Mouse (Mus musculus): ENCODE measurements around the gene Tcte3. TPM values are rescaled to one million over a fixed set of nuclear protein-coding genes. Genes with fewer than 3 reads are reported as not detected.
"Not testable (repeated sequence)": the region's sequence is repeated elsewhere in the genome, so short reads cannot be mapped to it uniquely, and the experiment has no call there.

The Tcte3 gene
- total RNA-seq, 1 experiment from 2014 or later, result not detected

DNA sequence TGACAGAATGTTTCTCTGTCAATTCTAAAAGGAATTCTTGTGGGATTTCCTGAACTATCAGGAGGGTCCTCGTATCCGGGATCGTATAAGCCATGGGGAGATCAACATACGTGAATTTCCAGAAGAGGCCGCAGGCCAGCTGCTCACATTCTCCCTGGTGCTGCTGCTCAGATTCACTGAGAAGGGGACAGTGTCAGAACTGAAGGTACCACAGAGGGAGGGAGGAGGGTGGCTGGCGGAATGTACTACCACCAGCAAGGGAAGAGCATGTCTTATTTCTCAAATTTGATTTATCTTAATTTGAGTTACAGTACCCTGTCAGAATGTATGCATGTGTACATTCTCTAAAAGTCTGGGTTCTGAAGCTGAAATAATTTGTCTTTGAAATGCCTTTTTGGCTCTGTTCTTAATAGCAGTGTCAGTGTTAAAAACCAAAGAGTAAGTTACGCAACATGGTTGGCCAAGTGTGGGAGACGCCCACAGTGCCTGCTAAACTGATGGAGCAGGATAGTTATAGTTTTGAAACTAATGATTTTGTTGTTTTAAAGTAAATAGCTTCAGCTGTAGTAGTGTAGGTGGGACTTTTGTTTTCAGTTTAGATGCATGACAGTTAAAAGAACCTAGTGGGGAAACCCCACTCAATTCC lies 12.0 kb upstream of the Tcte3 start:
- ATAC-seq (replicated peaks in 1 of 2; ENCODE audit: insufficient read depth in 1 of 2, low FRiP score in 2 of 2, low TSS enrichment in 1 of 2, low read depth in 1 of 2, poor library complexity in 2 of 2, severe bottlenecking in 2 of 2), result peak in 1 of 2 experiments; percentile 33; a peak in 1 of 4 replicates

GRCm38 (mm10) chr17:15052766-15053165 lies 11.5 kb upstream of the Tcte3 start:
- ATAC-seq (replicated peaks in 1 of 2; ENCODE audit: insufficient read depth in 1 of 2, low FRiP score in 2 of 2, low TSS enrichment in 1 of 2, low read depth in 1 of 2, poor library complexity in 2 of 2, severe bottlenecking in 2 of 2), result peak; percentile 81 to 83

- not testable (repeated sequence) for ATAC-seq (replicated peaks in 1 of 2; ENCODE audit: insufficient read depth in 1 of 2, low FRiP score in 2 of 2, low TSS enrichment in 1 of 2, low read depth in 1 of 2, poor library complexity in 2 of 2, severe bottlenecking in 2 of 2)
These were observed 9.1 kb upstream of the Tcte3 start for GRCm38 (mm10) chr17:15050338-15050737.

- peak; percentile 73 to 74 for ATAC-seq (replicated peaks in 1 of 2; ENCODE audit: insufficient read depth in 1 of 2, low FRiP score in 2 of 2, low TSS enrichment in 1 of 2, low read depth in 1 of 2, poor library complexity in 2 of 2, severe bottlenecking in 2 of 2)
These were observed 833 bp downstream of the Tcte3 start for GRCm38 (mm10) chr17:15040455-15040854.

DNA sequence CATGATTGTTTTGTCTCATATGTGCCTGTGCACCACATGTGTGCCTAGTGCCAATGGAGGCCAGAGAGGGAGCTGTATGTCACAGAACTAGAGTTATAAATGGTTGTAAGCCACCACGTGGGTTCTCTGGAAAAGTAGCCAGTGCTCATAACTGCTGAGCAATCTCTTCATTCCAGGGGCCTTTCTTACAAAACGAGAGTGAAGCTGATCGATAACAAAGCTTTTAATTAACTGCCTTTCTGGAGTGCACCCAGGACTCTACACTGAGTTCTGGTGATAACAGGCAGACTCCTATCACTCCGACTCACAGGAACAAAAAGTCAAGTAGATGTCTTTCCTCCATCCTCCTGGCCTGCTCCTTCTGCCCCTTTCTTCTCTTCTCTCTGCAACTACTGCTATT lies 9.9 kb downstream of the Tcte3 start:
- ATAC-seq (replicated peaks in 1 of 2; ENCODE audit: insufficient read depth in 1 of 2, low FRiP score in 2 of 2, low TSS enrichment in 1 of 2, low read depth in 1 of 2, poor library complexity in 2 of 2, severe bottlenecking in 2 of 2), result peak in 1 of 2 experiments; percentile 50; a peak in 1 of 4 replicates

GRCm38 (mm10) chr17:15025513-15025912 lies 15.8 kb downstream of the Tcte3 start:
- not testable (repeated sequence) for ATAC-seq (replicated peaks in 1 of 2; ENCODE audit: insufficient read depth in 1 of 2, low FRiP score in 2 of 2, low TSS enrichment in 1 of 2, low read depth in 1 of 2, poor library complexity in 2 of 2, severe bottlenecking in 2 of 2)

DNA sequence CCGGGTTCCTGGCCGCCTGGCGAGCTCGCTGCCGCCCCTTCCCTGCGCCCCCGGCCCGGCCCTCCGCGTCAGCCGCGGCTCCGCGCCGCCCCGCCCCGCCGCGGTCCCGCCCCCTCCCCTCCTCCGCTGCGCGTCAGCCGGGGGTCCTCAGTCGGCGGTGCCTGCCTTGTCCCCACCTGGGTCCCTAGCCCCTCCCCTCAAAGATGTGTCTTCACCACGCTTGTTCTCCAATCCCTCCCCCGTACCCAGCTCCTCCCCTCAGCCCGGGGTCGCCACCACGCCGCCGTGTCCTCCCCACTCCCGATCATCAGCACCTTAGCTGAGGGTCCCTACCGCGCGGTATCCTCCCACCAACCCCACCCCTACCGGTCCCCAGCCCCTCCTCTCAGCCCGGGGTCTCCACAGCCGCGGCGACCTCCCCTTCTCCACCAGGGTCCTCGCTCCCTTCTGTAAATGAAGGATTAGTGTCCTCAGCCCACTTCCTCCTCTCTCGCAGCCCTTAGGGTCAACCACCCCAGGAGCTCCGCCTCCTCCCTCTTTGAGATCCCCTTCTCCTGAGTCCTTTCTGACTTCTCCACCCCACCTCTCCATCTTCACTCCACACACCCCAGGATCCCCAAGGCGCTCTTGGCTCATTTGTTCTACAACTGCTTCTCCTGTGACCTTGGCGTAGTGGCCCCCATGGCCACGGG lies 16.6 kb downstream of the Tcte3 start:
- peak; percentile 65 to 67 for ATAC-seq (replicated peaks in 1 of 2; ENCODE audit: insufficient read depth in 1 of 2, low FRiP score in 2 of 2, low TSS enrichment in 1 of 2, low read depth in 1 of 2, poor library complexity in 2 of 2, severe bottlenecking in 2 of 2)

DNA sequence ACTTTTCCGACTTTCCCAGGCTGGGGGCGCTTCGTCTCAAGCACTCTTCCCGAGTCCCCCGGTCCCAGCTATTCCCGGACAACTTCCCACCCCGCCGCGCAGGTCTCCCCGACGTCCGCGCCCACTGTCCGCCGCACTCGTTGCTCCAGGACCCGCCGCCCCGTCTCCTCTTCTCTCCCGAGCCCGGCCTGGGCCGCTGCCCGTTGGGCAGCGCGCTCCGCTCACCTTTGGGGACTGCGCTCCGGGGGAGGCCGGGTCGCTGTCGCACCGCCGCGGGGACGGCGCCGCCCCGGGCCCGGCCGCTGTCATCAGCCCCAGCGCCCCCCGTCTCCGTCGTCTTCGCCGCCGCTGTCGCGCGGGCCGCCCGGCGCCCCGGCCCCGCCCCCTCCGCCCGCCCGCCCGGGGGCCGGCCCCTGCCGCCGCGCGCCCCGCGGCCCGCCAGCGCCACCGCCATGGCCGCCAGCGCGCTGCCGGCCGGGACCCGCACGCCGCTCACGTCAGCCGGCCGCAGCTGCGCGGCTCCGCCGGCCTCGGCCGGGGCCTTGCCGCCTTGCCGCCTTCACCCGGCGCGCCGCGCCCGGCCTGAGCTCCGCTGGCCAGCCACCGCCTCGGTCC lies 17.3 kb downstream of the Tcte3 start:
- ATAC-seq (replicated peaks in 1 of 2; ENCODE audit: insufficient read depth in 1 of 2, low FRiP score in 2 of 2, low TSS enrichment in 1 of 2, low read depth in 1 of 2, poor library complexity in 2 of 2, severe bottlenecking in 2 of 2), result 0 out of 4 replicates have a peak, but pooled peaks of 1 of the 2 experiments have one; percentile 0

GRCm38 (mm10) chr17:15021503-15022220 lies 19.6 kb downstream of the Tcte3 start:
- peak; percentile 57 to 61 for ATAC-seq (replicated peaks in 1 of 2; ENCODE audit: insufficient read depth in 1 of 2, low FRiP score in 2 of 2, low TSS enrichment in 1 of 2, low read depth in 1 of 2, poor library complexity in 2 of 2, severe bottlenecking in 2 of 2)

DNA sequence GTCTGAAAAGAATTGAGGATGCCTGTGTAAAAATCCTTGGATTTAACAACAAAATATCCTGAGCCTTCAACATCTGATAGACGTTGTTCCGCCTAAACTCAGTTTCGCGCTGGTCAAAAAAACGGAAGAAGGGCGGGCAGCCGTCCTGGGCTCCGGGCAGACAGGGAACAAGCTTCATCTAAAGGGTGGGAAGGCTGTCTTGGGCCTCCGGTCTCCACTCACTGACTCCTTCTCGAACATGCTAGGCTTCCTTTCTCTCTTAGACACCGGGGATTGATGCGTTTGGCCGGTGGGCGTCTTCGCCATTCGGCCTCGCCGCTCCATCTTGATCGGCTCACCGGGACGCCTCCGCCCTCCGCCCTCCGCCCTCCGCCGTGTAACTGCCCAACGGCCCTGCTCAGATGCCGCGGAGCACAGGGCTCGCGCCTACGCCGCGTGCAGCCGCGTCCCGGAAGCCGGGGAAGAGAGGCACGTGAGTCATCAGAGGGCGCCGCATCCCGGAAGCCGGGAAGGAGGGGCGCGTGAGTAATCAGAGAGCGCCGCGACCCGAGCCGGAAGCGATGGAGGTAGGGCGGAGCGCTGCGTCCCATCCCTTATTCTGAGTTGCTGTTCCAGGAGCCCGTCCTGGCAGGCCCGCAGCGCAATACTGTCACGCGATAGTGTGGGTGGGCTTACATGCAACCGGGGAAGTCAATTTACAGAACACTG lies 31.4 kb downstream of the Tcte3 start, which contains the start of gene Gm3435:
Gene Gm3435, plus strand, starts transcription at position 471 of the 708 bp plus-strand sequence.
- peak; percentile 88 to 95 for ATAC-seq (replicated peaks in 1 of 2; ENCODE audit: insufficient read depth in 1 of 2, low FRiP score in 2 of 2, low TSS enrichment in 1 of 2, low read depth in 1 of 2, poor library complexity in 2 of 2, severe bottlenecking in 2 of 2)

DNA sequence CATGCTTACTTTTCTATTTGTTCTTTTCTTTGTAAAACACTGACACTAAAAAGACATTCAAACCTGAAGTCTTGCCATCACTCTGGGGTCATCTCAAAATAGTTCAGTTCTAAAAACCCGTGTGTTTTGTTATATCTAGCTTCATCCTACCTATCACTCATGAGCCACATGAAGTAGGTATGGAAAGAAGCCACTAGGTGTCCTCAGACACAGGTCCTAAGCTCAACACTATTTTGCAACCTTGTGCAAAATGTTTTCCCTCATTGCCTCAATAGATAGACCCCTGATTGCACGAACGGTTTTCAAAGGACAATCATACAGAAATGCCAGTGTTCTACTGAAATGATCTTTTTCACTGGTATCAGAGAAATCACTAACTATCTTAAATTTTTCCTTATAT lies 32.2 kb downstream of the Tcte3 start:
- peak; percentile 72 to 73 for ATAC-seq (replicated peaks in 1 of 2; ENCODE audit: insufficient read depth in 1 of 2, low FRiP score in 2 of 2, low TSS enrichment in 1 of 2, low read depth in 1 of 2, poor library complexity in 2 of 2, severe bottlenecking in 2 of 2)

DNA sequence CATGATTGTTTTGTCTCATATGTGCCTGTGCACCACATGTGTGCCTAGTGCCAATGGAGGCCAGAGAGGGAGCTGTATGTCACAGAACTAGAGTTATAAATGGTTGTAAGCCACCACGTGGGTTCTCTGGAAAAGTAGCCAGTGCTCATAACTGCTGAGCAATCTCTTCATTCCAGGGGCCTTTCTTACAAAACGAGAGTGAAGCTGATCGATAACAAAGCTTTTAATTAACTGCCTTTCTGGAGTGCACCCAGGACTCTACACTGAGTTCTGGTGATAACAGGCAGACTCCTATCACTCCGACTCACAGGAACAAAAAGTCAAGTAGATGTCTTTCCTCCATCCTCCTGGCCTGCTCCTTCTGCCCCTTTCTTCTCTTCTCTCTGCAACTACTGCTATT lies 41.2 kb downstream of the Tcte3 start:
- ATAC-seq (replicated peaks in 1 of 2; ENCODE audit: insufficient read depth in 1 of 2, low FRiP score in 2 of 2, low TSS enrichment in 1 of 2, low read depth in 1 of 2, poor library complexity in 2 of 2, severe bottlenecking in 2 of 2), result peak in 1 of 2 experiments; percentile 29; a peak in 1 of 4 replicates

DNA sequence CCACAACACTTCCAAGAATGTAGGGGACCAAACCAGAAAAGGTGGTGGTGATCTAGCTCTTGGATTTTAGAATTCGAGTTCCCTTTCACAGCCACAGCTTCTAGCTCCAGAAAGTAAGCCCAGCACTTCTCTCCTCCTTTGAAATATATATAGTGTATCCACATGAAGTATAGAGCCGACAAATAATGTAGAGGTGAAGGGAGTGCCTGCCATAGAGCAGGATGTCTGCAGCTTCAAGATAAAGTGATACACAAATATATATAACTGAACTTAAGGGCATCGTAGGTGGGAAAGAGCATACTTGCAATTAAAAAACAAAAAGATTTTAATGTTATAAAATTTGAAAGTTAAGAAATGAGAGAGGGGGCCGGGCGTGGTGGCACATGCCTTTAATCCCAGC lies 47.1 kb downstream of the Tcte3 start:
- not testable (repeated sequence) for ATAC-seq (replicated peaks in 1 of 2; ENCODE audit: insufficient read depth in 1 of 2, low FRiP score in 2 of 2, low TSS enrichment in 1 of 2, low read depth in 1 of 2, poor library complexity in 2 of 2, severe bottlenecking in 2 of 2)

DNA sequence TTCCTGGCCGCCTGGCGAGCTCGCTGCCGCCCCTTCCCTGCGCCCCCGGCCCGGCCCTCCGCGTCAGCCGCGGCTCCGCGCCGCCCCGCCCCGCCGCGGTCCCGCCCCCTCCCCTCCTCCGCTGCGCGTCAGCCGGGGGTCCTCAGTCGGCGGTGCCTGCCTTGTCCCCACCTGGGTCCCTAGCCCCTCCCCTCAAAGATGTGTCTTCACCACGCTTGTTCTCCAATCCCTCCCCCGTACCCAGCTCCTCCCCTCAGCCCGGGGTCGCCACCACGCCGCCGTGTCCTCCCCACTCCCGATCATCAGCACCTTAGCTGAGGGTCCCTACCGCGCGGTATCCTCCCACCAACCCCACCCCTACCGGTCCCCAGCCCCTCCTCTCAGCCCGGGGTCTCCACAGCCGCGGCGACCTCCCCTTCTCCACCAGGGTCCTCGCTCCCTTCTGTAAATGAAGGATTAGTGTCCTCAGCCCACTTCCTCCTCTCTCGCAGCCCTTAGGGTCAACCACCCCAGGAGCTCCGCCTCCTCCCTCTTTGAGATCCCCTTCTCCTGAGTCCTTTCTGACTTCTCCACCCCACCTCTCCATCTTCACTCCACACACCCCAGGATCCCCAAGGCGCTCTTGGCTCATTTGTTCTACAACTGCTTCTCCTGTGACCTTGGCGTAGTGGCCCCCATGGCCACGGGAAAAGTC lies 48.0 kb downstream of the Tcte3 start:
- peak; percentile 68 to 71 for ATAC-seq (replicated peaks in 1 of 2; ENCODE audit: insufficient read depth in 1 of 2, low FRiP score in 2 of 2, low TSS enrichment in 1 of 2, low read depth in 1 of 2, poor library complexity in 2 of 2, severe bottlenecking in 2 of 2)

- peak in 1 of 2 experiments; percentile 2; a peak in 1 of 4 replicates for ATAC-seq (replicated peaks in 1 of 2; ENCODE audit: insufficient read depth in 1 of 2, low FRiP score in 2 of 2, low TSS enrichment in 1 of 2, low read depth in 1 of 2, poor library complexity in 2 of 2, severe bottlenecking in 2 of 2)
These were observed 48.7 kb downstream of the Tcte3 start for GRCm38 (mm10) chr17:14992522-14993138.

- ATAC-seq (replicated peaks in 1 of 2; ENCODE audit: insufficient read depth in 1 of 2, low FRiP score in 2 of 2, low TSS enrichment in 1 of 2, low read depth in 1 of 2, poor library complexity in 2 of 2, severe bottlenecking in 2 of 2), result peak; percentile 27 to 67; a peak in 3 of 4 replicates
These were observed 51.1 kb downstream of the Tcte3 start for GRCm38 (mm10) chr17:14990116-14990702.
